Mouse (Mus musculus) cerebellum, postnatal 25 days (tissue): ENCODE measurements around the gene Ccl27a.
"Not testable (repeated sequence)": the region's sequence is repeated elsewhere in the genome, so short reads cannot be mapped to it uniquely, and the experiment has no call there.

Source experiments
- DNase-seq, 2 experiments: peaks; one replicate each; pipeline ENCODE4 v3.0.0; 2021; ENCODE audit warnings: mixed read lengths in 2 of 2

Gene Ccl27a

GRCm38 (mm10) chr4:41774002-41774401 is at the start of gene Ccl27a:
TSS of gene Ccl27a (minus strand) at chr4:41774247.
- peak; percentile 83 to 88 for DNase-seq

- DNase-seq = not testable (repeated sequence)
Observed at GRCm38 (mm10) chr4:41783197-41783596, 9.2 kb upstream of the Ccl27a start.

- DNase-seq = not testable (repeated sequence)
Observed at GRCm38 (mm10) chr4:41782711-41783110, 8.7 kb upstream of the Ccl27a start.

- DNase-seq = peak in 1 of 2 experiments; percentile 28
Observed at GRCm38 (mm10) chr4:41781748-41782485, 7.9 kb upstream of the Ccl27a start.

- not testable (repeated sequence) for DNase-seq
Observed at GRCm38 (mm10) chr4:41781271-41781670, 7.2 kb upstream of the Ccl27a start.

- not testable (repeated sequence) for DNase-seq
Observed at GRCm38 (mm10) chr4:41775840-41776239, 1.8 kb upstream of the Ccl27a start.

- DNase-seq = peak in 1 of 2 experiments; percentile 33
Observed at GRCm38 (mm10) chr4:41774506-41774905, 459 bp upstream of the Ccl27a start.

- DNase-seq = peak; percentile 74 to 77
Observed at GRCm38 (mm10) chr4:41773502-41773901, 545 bp downstream of the Ccl27a start.

GRCm38 (mm10) chr4:41772946-41773345 is 1.1 kb downstream of the Ccl27a start:
- not testable (repeated sequence) for DNase-seq

- peak in 1 of 2 experiments; percentile 31 for DNase-seq
Observed at GRCm38 (mm10) chr4:41767301-41767700, 6.7 kb downstream of the Ccl27a start.

GRCm38 (mm10) chr4:41763176-41763575 is 10.9 kb downstream of the Ccl27a start:
- DNase-seq = not testable (repeated sequence)

- peak; percentile 57 to 71 for DNase-seq
Observed at GRCm38 (mm10) chr4:41762688-41763114, 11.3 kb downstream of the Ccl27a start.

GRCm38 (mm10) chr4:41762099-41762687 is 11.9 kb downstream of the Ccl27a start:
- peak in 1 of 2 experiments; percentile 42 for DNase-seq

- DNase-seq = no peak
Observed at GRCm38 (mm10) chr4:41761680-41762079, 12.4 kb downstream of the Ccl27a start.

GRCm38 (mm10) chr4:41760911-41761310 is 13.1 kb downstream of the Ccl27a start:
- DNase-seq = peak in 1 of 2 experiments; percentile 43

GRCm38 (mm10) chr4:41760288-41760721 is 13.7 kb downstream of the Ccl27a start:
- peak; percentile 93 to 96 for DNase-seq

- peak in 1 of 2 experiments; percentile 50 for DNase-seq
Observed at GRCm38 (mm10) chr4:41759656-41760287, 14.3 kb downstream of the Ccl27a start.

- peak in 1 of 2 experiments; percentile 63 for DNase-seq
Observed at GRCm38 (mm10) chr4:41759206-41759605, 14.8 kb downstream of the Ccl27a start.

- no peak for DNase-seq
Observed at GRCm38 (mm10) chr4:41758701-41759100, 15.3 kb downstream of the Ccl27a start.

- DNase-seq = no peak
Observed at GRCm38 (mm10) chr4:41758021-41758420, 16.0 kb downstream of the Ccl27a start.

- peak in 1 of 2 experiments; percentile 31 for DNase-seq
Observed at GRCm38 (mm10) chr4:41757321-41757720, 16.7 kb downstream of the Ccl27a start.

GRCm38 (mm10) chr4:41756440-41756839 is 17.6 kb downstream of the Ccl27a start:
- DNase-seq = no peak
